Mouse (Mus musculus) heart, embryonic 14.5 days (tissue): ENCODE measurements around the gene Cdk20. TPM values are rescaled to one million over a fixed set of nuclear protein-coding genes. Genes with fewer than 3 reads are reported as not detected.

Experiments
- ATAC-seq: fragments of 200-750 bp; cut with Nextera tagmentation; 2 replicates; pipeline ENCODE4 v1.8.0; 2017; ENCODE audit warnings: low read depth, moderate TSS enrichment; ENCODE audit not compliant: insufficient number of reproducible peaks, insufficient read depth, low FRiP score
- H3K27ac ChIP-seq, 2 experiments: fragments of 200-500 bp in 1 of 2; fragments of 300-500 bp in 1 of 2; sonication (generic) in 1 of 2; replicated peaks in 1 of 2; 2 replicates each; pipeline ENCODE4 v1.5.1; 2012 to 2014; ENCODE audit warnings: low read depth in 2 of 2, low read length in 2 of 2, control low read depth in 1 of 2, mild to moderate bottlenecking in 1 of 2, mixed read lengths in 1 of 2; ENCODE audit not compliant: control insufficient read depth in 1 of 2, insufficient read depth in 1 of 2
- H3K27me3 ChIP-seq: fragments of 300-500 bp; sonication (generic); 2 replicates; pipeline ENCODE4 v1.6.1; 2014; ENCODE audit warnings: mild to moderate bottlenecking, low read length, control low read depth; ENCODE audit not compliant: control insufficient read depth, insufficient read depth
- H3K36me3 ChIP-seq: fragments of 300-500 bp; sonication (generic); 2 replicates; pipeline ENCODE4 v1.6.1; 2014; ENCODE audit warnings: mild to moderate bottlenecking, control low read depth, low read length, mixed read lengths; ENCODE audit not compliant: control insufficient read depth, insufficient read depth
- H3K4me1 ChIP-seq, 2 experiments: fragments of 200-500 bp in 1 of 2; fragments of 300-500 bp in 1 of 2; sonication (generic) in 1 of 2; 2 replicates each; pipeline ENCODE4 v1.6.1; 2012 to 2014; ENCODE audit warnings: low read length in 2 of 2, control low read depth in 1 of 2, mixed read lengths in 1 of 2; ENCODE audit not compliant: control insufficient read depth in 2 of 2, insufficient read depth in 2 of 2
- H3K4me2 ChIP-seq: fragments of 300-500 bp; sonication (generic); 2 replicates; pipeline ENCODE4 v1.6.1; 2014; ENCODE audit warnings: mild to moderate bottlenecking, low read length
- H3K4me3 ChIP-seq, 2 experiments: fragments of 200-500 bp in 1 of 2; fragments of 300-500 bp in 1 of 2; sonication (generic) in 1 of 2; 2 replicates each; pipeline ENCODE4 v1.5.1; 2012 to 2014; ENCODE audit warnings: low read length in 2 of 2, mild to moderate bottlenecking in 2 of 2, control low read depth in 1 of 2, low read depth in 1 of 2, moderate library complexity in 1 of 2; ENCODE audit not compliant: control insufficient read depth in 1 of 2, insufficient read depth in 1 of 2
- H3K9ac ChIP-seq: fragments of 300-500 bp; sonication (generic); 2 replicates; pipeline ENCODE4 v1.6.1; 2014; ENCODE audit warnings: mild to moderate bottlenecking, low read length
- H3K9me3 ChIP-seq: fragments of 300-500 bp; sonication (generic); 2 replicates; pipeline ENCODE4 v1.6.1; 2016; ENCODE audit warnings: low read length, control low read depth; ENCODE audit not compliant: control insufficient read depth
- WGBS: fragments of 180-500 bp; shearing (Covaris S2); extraction: QIAGEN DNeasy Blood & Tissue Kit; methylation state at CpG from one replicate; pipeline ENCODE4 v1.1.7; 2014; 5-methylcytosine and 5-hydroxymethylcytosine counted together
- polyA plus RNA-seq: library from polyadenylated mRNA; unstranded; fragments of >200 nt; fragmentation: Nextera tagmentation; extraction: Ambion mirVana; gene quantifications from 2 replicates; pipeline ENCODE4 v1.2.1, GENCODE M21; 2014

Cdk20 gene
- polyA plus RNA-seq, 1 experiment from 2014 or later = 4.4 TPM

DNA sequence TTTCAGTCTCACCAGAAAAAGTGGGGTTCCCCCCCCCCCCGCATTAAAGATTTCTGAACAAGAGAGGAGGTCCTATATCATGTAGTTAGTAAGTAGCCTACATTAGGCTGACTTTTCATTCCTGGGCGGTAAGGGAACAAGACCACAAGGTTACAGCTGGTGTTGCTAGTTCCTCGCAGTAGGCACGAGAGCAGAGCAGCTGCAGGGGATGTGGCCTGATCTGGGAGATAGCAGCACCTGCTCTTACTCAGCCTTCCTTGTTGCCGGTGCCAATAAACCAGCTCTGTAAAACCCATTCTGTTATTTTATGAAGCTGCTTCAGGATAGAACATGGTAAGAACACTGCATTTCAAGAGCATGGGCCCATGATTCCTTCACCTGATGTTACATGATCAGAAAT is 21.5 kb upstream of the Cdk20 start:
- Histone ChIP-seq H3K4me2 (no peak overlapping the region), H3K27me3 (no peaks in the 10 kb centered on the region), H3K36me3 (no peaks in the 10 kb centered on the region), H3K9me3 (no peaks in the 10 kb centered on the region), H3K27ac (no peak overlapping the region), H3K4me3 (no peak overlapping the region), H3K9ac (no peak overlapping the region), H3K4me1 (no peaks in the 10 kb centered on the region; a peak in 1 of 4 replicates)
- 55% methylated on average over 5 of the region's 5 CpGs for WGBS
- no peak for ATAC-seq

DNA sequence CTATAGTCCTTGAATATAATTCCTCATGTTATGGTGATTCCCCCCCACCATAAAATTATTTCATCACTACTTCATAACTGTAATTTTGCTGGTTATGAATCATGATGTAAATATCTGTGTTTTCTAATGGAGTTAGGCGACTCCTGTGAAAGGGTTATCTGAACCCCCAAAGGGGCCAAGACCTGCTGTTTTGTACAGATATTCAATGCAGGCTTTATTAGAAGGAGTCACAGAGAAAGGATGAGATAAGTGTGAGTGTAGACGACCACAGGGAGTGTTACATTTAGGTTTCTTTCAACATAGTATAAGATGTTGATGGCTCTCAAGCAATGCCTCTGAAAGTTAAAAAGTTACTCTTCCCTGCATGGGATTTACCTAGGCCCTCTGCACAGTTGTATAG is 20.8 kb upstream of the Cdk20 start:
- no peak for ATAC-seq
- no peaks in the 10 kb centered on the region for H3K4me1 ChIP-seq
- H3K9ac ChIP-seq = no peak overlapping the region
- no peak overlapping the region for H3K4me3 ChIP-seq
- H3K36me3 ChIP-seq = no peaks in the 10 kb centered on the region
- H3K4me2 ChIP-seq = no peak overlapping the region
- H3K9me3 ChIP-seq = no peaks in the 10 kb centered on the region
- 50% methylated on average over 2 of the region's 2 CpGs for WGBS
- H3K27ac ChIP-seq = no peak overlapping the region
- no peaks in the 10 kb centered on the region for H3K27me3 ChIP-seq

DNA sequence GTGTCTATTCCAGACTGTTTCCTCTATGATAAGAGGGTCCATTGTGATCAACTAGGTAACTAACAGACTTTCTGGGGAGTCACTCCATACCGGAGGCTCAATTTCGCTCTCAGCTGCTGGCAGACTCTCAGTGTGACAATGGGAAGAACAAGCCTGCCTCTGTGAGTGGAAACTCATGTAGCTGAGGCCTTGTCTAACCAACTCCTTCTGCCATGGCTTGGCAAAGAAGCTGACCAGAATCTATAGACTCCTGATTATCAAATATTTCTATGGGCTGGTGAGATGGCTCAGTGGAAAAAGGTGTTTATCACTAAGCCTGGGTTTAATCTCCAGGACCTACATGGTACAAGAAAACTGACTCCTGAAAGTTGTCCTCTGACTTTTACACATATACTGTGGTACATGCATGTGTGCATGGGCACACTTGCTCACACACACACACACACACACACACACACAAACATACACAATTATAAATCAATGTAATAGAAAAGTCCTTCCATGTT is 19.3 kb upstream of the Cdk20 start:
- H3K4me3 ChIP-seq = no peak overlapping the region
- no peaks in the 10 kb centered on the region for H3K4me1 ChIP-seq
- no peak overlapping the region for H3K9ac ChIP-seq
- H3K4me2 ChIP-seq = no peak overlapping the region
- ATAC-seq = 0 out of 2 replicates have a peak, but pooled peaks have one; percentile 39
- H3K27me3 ChIP-seq = no peaks in the 10 kb centered on the region
- 65% methylated on average over 2 of the region's 2 CpGs for WGBS
- H3K27ac ChIP-seq = no peak overlapping the region
- no peaks in the 10 kb centered on the region for H3K36me3 ChIP-seq
- no peaks in the 10 kb centered on the region for H3K9me3 ChIP-seq

DNA sequence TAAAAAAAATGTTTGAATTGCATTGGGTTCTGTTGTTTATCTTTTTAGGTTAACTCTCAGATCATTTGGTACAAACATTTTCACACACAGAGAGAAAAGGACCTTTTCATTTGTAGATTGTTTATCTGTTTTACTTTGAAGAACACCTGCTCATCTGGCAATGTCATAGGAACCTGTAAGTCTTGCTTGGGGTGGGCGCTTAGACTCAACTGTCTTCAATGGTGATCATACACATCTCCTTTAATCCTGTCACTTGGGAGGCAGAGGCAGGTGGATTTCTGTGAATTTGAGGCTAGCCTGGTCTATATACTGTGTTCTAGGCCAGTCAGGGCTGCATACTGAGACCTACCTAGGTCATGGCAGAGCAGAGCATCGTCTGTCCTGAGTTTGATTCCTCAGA is 16.5 kb upstream of the Cdk20 start:
- ATAC-seq = no peak
- Histone ChIP-seq H3K27ac (no peak overlapping the region), H3K4me3 (no peak overlapping the region), H3K9me3 (no peaks in the 10 kb centered on the region), H3K4me1 (no peaks in the 10 kb centered on the region), H3K9ac (no peak overlapping the region), H3K27me3 (no peaks in the 10 kb centered on the region), H3K36me3 (no peaks in the 10 kb centered on the region), H3K4me2 (no peak overlapping the region)
- 82% methylated on average over 2 of the region's 2 CpGs for WGBS

DNA sequence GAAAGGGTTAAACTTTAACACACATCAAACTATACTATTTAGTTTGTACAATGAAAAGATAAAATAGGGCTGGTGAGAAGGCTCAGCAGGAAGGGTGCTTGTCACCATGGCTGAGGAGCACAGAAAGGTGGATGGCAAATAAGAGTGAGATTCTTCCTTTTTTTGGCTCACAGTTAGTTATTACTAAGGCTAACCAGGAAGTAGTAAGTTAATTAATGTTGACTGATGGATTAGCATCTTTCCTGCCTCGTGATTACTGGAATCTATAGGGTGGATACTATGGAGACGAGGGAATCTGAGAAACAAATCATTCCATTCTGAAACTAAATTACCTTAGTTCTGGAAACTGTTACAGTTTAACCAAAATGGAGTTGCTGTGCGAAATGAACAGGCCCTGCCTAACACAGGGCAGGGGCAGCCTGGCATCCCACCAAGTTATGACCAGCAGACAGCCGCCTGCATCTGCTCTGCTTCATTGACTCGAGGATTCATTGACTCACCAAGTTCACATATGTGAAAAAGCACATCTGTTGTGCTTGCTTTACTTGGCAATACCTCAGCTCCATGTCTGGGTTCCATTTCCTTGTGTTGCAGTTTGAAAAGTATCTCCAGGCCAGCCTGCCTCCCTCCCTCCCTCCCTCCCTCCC is 15.0 kb upstream of the Cdk20 start:
- Histone ChIP-seq H3K27me3 (no peaks in the 10 kb centered on the region), H3K4me2 (no peak overlapping the region)

DNA sequence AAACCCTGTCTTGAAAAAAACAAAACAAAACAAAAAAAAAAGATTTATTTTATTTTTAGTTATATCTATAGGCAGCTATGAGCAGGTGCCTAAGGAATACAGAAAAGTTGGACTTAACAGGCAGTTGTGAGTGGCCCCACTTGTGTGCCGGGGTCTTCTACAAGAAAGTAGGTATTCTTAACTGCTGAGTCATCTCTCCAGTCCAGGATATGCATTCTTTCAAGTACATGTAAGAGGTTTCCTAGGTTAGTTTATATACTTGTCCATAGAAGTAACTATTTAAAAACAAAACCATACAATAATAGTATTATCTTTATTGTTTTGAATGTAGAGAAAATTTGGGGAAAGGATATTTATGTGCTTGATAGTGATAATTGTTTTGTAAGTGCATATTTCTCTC is 11.3 kb upstream of the Cdk20 start:
- Histone ChIP-seq H3K36me3 (no peaks in the 10 kb centered on the region), H3K4me3 (no peak overlapping the region), H3K9ac (no peak overlapping the region), H3K4me2 (no peak overlapping the region), H3K4me1 (peaks cover 3 to 6% of the 10 kb centered on the region in 2 experiments; a peak in 3 of 4 replicates), H3K27ac (no peak overlapping the region), H3K27me3 (no peaks in the 10 kb centered on the region), H3K9me3 (no peaks in the 10 kb centered on the region)
- ATAC-seq = no peak
- WGBS = 18% methylated on average over 1 of the region's 1 CpGs

More for the DNA sequence above, 15.0 kb upstream of the Cdk20 start:
- WGBS = 51% methylated on average over 5 of the region's 5 CpGs
- peak; percentile 56; the same call in 1 of the 2 replicates for ATAC-seq
- Histone ChIP-seq H3K4me3 (no peak overlapping the region), H3K4me1 (peaks cover 3 to 6% of the 10 kb centered on the region in 2 experiments; a peak in 3 of 4 replicates), H3K27ac (peak overlapping the region in 1 of 2 experiments; percentile 33; a peak in 1 of 4 replicates), H3K36me3 (no peaks in the 10 kb centered on the region), H3K9me3 (no peaks in the 10 kb centered on the region), H3K9ac (no peak overlapping the region)

DNA sequence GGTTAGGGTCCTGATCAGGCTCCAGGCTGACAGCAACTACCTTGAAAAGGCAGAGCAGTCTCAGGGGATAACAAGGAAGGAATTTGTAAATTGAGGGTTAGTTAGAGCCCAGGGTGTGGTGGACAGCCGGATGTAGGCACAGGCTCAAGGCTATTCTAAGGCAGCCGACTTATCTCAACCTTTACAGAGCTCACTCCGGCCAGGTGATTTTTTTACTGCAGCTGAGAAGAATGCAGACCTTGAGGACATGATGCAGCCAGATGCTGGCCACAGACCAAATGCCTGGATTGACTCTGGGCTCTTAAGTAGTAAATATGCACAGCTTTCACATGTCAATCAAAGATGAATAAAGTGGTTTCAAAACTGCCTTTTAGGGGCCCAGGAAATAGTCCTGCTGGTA is 10.7 kb upstream of the Cdk20 start:
- Histone ChIP-seq H3K27ac (peak overlapping the region in 1 of 2 experiments; percentile 50; a peak in 2 of 4 replicates), H3K36me3 (no peaks in the 10 kb centered on the region), H3K4me2 (no peak overlapping the region), H3K27me3 (no peaks in the 10 kb centered on the region), H3K9me3 (no peaks in the 10 kb centered on the region), H3K4me1 (peaks cover 3 to 6% of the 10 kb centered on the region in 2 experiments; a peak in 3 of 4 replicates), H3K4me3 (no peak overlapping the region), H3K9ac (no peak overlapping the region)
- whole genome bisulfite sequencing = 9% methylated on average over 3 of the region's 3 CpGs
- no peak for ATAC-seq
